Comparison of ENCODE assay signal across 20 mouse cellular contexts in the genomic region with DNA sequence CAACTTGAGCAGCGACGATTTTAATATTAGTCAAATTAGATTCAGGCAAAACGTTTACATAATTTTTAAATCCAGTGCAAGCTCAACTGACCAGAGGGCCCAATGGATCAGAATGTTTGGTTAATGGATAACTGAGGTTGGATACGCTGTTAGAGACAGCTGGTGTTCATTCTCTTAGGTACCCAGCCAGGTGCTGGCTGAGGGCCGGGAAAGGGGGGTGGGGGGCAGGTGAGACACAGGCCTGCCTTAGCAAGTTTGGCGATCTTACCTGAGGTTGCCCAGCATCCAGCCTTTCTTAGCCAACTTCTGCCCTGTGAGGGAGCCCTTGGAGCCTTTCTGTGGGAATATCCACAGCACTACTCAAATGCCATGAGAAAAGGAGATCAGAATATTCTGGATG. TPM values are rescaled to one million over a fixed set of nuclear protein-coding genes. Genes with fewer than 3 reads are reported as not detected.
DNase-seq lines count a peak whose midpoint lies in the region; ATAC-seq and TF ChIP-seq lines count a peak whose summit lies in the region.
"Had no signal": no experiment of that assay in that cellular context is flagged by ENCODE, and none has a peak within 500 bp of the region (broad histone marks: within the 10 kb centered on the region; RNA-seq: fewer than 3 reads in every experiment).

No protein-coding gene starts in this region.

- TF ChIP-seq POLR2A in small intestine, adult 2 months (IDR thresholded peaks at IDR 0.05; ENCODE audit: low read depth, low read length) = no peak

- no peaks in the 10 kb centered on the region for H3K36me3 ChIP-seq in intestine, postnatal 0 days (ENCODE audit: control insufficient read depth, insufficient read depth)
- H3K36me3 ChIP-seq in small intestine, adult 2 months (ENCODE audit: control insufficient read depth, insufficient read depth, low read length) = no peaks in the 10 kb centered on the region
- H3K36me3 ChIP-seq in midbrain, postnatal 0 days (ENCODE audit: insufficient read depth, low read length) = no peaks in the 10 kb centered on the region
- H3K36me3 ChIP-seq: embryonic facial prominence, embryonic 12.5 days; forebrain, embryonic 15.5 days; heart, embryonic 15.5 days; limb, embryonic 15.5 days; neural tube, embryonic 12.5 days had no signal

- no peaks in the 10 kb centered on the region for H3K9me3 ChIP-seq in intestine, postnatal 0 days (ENCODE audit: control insufficient read depth)
- no peaks in the 10 kb centered on the region for H3K9me3 ChIP-seq in midbrain, postnatal 0 days (ENCODE audit: low read length)
- H3K9me3 ChIP-seq: embryonic facial prominence, embryonic 12.5 days; forebrain, embryonic 15.5 days; heart, embryonic 15.5 days; limb, embryonic 15.5 days; neural tube, embryonic 12.5 days had no signal

- no peak overlapping the region for H3K4me2 ChIP-seq in intestine, postnatal 0 days (replicated peaks; ENCODE audit: low read depth)
- no peak overlapping the region for H3K4me2 ChIP-seq in midbrain, postnatal 0 days (ENCODE audit: low read depth, low read length, poor library complexity, severe bottlenecking)
- H3K4me2 ChIP-seq: embryonic facial prominence, embryonic 12.5 days; forebrain, embryonic 15.5 days; heart, embryonic 15.5 days; limb, embryonic 15.5 days; neural tube, embryonic 12.5 days had no signal

- H3K27ac ChIP-seq in intestine, postnatal 0 days (ENCODE audit: low read depth, low read length) = no peak overlapping the region
- peak overlapping the region; percentile 41; the same call in 1 of the 2 replicates for H3K27ac ChIP-seq in small intestine, adult 2 months (ENCODE audit: insufficient read depth, low read depth, low read length)
- H3K27ac ChIP-seq in midbrain, postnatal 0 days (ENCODE audit: low read depth, low read length) = no peak overlapping the region
- H3K27ac ChIP-seq: forebrain, embryonic 15.5 days; gastrocnemius, adult 2 months; heart, embryonic 15.5 days; limb, embryonic 15.5 days; neural tube, embryonic 12.5 days had no signal

- no peaks in the 10 kb centered on the region for H3K27me3 ChIP-seq in intestine, postnatal 0 days (replicated peaks; ENCODE audit: control insufficient read depth, insufficient read depth, low read length)
- no peaks in the 10 kb centered on the region for H3K27me3 ChIP-seq in small intestine, adult 2 months (ENCODE audit: control insufficient read depth, insufficient read depth, low read length)
- no peaks in the 10 kb centered on the region for H3K27me3 ChIP-seq in midbrain, postnatal 0 days (ENCODE audit: insufficient read depth, low read length)
- H3K27me3 ChIP-seq: embryonic facial prominence, embryonic 12.5 days; forebrain, embryonic 15.5 days; heart, embryonic 15.5 days; limb, embryonic 15.5 days; neural tube, embryonic 12.5 days had no signal

- ATAC-seq in intestine, postnatal 0 days = peak; percentile 51; the same call in 1 of the 2 replicates
- no peak for ATAC-seq in midbrain, postnatal 0 days (ENCODE audit: low FRiP score)
- ATAC-seq: forebrain, embryonic 15.5 days; midbrain, embryonic 16.5 days had no signal

- H3K4me3 ChIP-seq in intestine, postnatal 0 days (ENCODE audit: low read depth, low read length) = no peak overlapping the region
- no peak overlapping the region for H3K4me3 ChIP-seq in small intestine, adult 2 months (ENCODE audit: low read depth, low read length)
- H3K4me3 ChIP-seq in midbrain, postnatal 0 days (ENCODE audit: low read depth, low read length) = no peak overlapping the region
- H3K4me3 ChIP-seq: embryonic facial prominence, embryonic 12.5 days; forebrain, embryonic 15.5 days; gastrocnemius, adult 2 months; heart, embryonic 15.5 days; limb, embryonic 15.5 days; megakaryocyte, embryonic 14.5 days; neural tube, embryonic 12.5 days had no signal

- no peak for TF ChIP-seq CTCF in intestine, postnatal 0 days (IDR thresholded peaks at IDR 0.05; ENCODE audit: low read depth)
- no peak for TF ChIP-seq CTCF in small intestine, adult 2 months (IDR thresholded peaks at IDR 0.05; ENCODE audit: extremely low read depth, insufficient read length, insufficient replicate concordance, low read depth, low read length)
- TF ChIP-seq CTCF in midbrain, postnatal 0 days (IDR thresholded peaks at IDR 0.05) = no peak

- DNase-seq in kidney, adult 9 months = peak; percentile 88
- peak; percentile 80 to 86 for DNase-seq in kidney, postnatal 36 days
- DNase-seq in left cerebral cortex, postnatal 4 days = no peak
- no peak for DNase-seq in ovary, postnatal 36 days (ENCODE audit: low spot score)
- no peak for DNase-seq in midbrain, postnatal 0 days (ENCODE audit: low spot score)
- DNase-seq: adrenal gland, postnatal 25 days; cerebellum, adult 9-10 months; gastrocnemius, adult 2 months; heart, adult 11 months; lung, postnatal 10 days; right cerebral cortex, postnatal 25 days had no signal

- intact Hi-C loops in left cerebral cortex, postnatal 4 days (cut with DNase I) = no loop called here

- no peaks in the 10 kb centered on the region for H3K4me1 ChIP-seq in intestine, postnatal 0 days (replicated peaks; ENCODE audit: control insufficient read depth, insufficient read depth, low read length)
- peaks cover 18% of the 10 kb centered on the region; the same call in 1 of the 2 replicates for H3K4me1 ChIP-seq in small intestine, adult 2 months (ENCODE audit: control insufficient read depth, insufficient read depth, insufficient read length, low read length)
- no peaks in the 10 kb centered on the region for H3K4me1 ChIP-seq in midbrain, postnatal 0 days (ENCODE audit: insufficient read depth, low read length)
- H3K4me1 ChIP-seq: forebrain, embryonic 15.5 days had no signal

- H3K9ac ChIP-seq in intestine, postnatal 0 days (ENCODE audit: low read depth, low read length) = no peak overlapping the region
- no peak overlapping the region for H3K9ac ChIP-seq in midbrain, postnatal 0 days (replicated peaks; ENCODE audit: low read length, poor library complexity, severe bottlenecking)
- H3K9ac ChIP-seq: embryonic facial prominence, embryonic 12.5 days; forebrain, embryonic 15.5 days; heart, embryonic 15.5 days; limb, embryonic 15.5 days; neural tube, embryonic 12.5 days had no signal

- WGBS in intestine, postnatal 0 days = 48% methylated on average over 6 of the region's 6 CpGs
- WGBS in small intestine, adult 2 months = 33% methylated on average over 6 of the region's 6 CpGs
- WGBS in midbrain, postnatal 0 days = 88% methylated on average over 6 of the region's 6 CpGs

RNA-seq across cellular contexts. Expression of a gene that starts 28.6 kb away (rescaled TPM):
- polyA plus RNA-seq in intestine, postnatal 0 days (2015; fragmentation: Nextera tagmentation; extraction: Ambion mirVana) = 65.7 and 67.7 TPM in 2 replicates
- 58.6 and 69.4 TPM in 2 replicates for polyA plus RNA-seq in small intestine, adult 2 months (2012; rRNA removed)
- total RNA-seq in left cerebral cortex, postnatal 4 days (2021) = 10 to 100 TPM; 90.2 to 94.2 TPM
- total RNA-seq in midbrain, postnatal 0 days (2014; rRNA removed) = 83.2 and 86.4 TPM in 2 replicates
- polyA plus RNA-seq in midbrain, postnatal 0 days (2015; fragmentation: Nextera tagmentation; extraction: Ambion mirVana) = 56.7 and 61.7 TPM in 2 replicates

RNA-seq across cellular contexts. Expression of a gene that starts 41.2 kb away (rescaled TPM):
- 19.8 and 20.2 TPM in 2 replicates for polyA plus RNA-seq in intestine, postnatal 0 days (2015; fragmentation: Nextera tagmentation; extraction: Ambion mirVana)
- 1.2 and 5.2 TPM in 2 replicates for polyA plus RNA-seq in small intestine, adult 2 months (2012; rRNA removed)
- total RNA-seq in left cerebral cortex, postnatal 4 days (2021) = 10 to 100 TPM; 50.6 to 54.3 TPM
- 40.8 and 44.0 TPM in 2 replicates for total RNA-seq in midbrain, postnatal 0 days (2014; rRNA removed)
- polyA plus RNA-seq in midbrain, postnatal 0 days (2015; fragmentation: Nextera tagmentation; extraction: Ambion mirVana) = 24.1 and 26.5 TPM in 2 replicates

Comparison
In these comparisons a context has a peak if more than half of its experiments do, and no peak if none do; other contexts are left out.
1. DNase-seq: peak in kidney, adult 9 months (single experiment) and kidney, postnatal 36 days (2 of 2); none in left cerebral cortex, postnatal 4 days (single experiment), ovary, postnatal 36 days (single experiment) and midbrain, postnatal 0 days (single experiment).